Mouse (Mus musculus) forebrain, embryonic 11.5 days (tissue): Measurements from ENCODE around the gene Vat1l. TPM values are rescaled to one million over a fixed set of nuclear protein-coding genes. Genes with fewer than 3 reads are reported as not detected.

ENCODE experiments used
- ATAC-seq: fragments of 200-750 bp; cut with Nextera tagmentation; replicated peaks from 2 replicates; pipeline ENCODE4 v1.8.0; 2017; ENCODE audit warnings: moderate TSS enrichment; ENCODE audit not compliant: low FRiP score
- DNase-seq: peaks from one replicate; pipeline ENCODE4 v3.0.0-alpha.2; 2017; ENCODE audit warnings: low spot score
- H3K27ac ChIP-seq: fragments of 300-500 bp; sonication (generic); 2 replicates; pipeline ENCODE4 v1.5.1; 2014; ENCODE audit warnings: low read depth, low read length
- H3K27me3 ChIP-seq: fragments of 300-500 bp; sonication (generic); 2 replicates; pipeline ENCODE4 v1.6.1; 2014; ENCODE audit warnings: mild to moderate bottlenecking, low read length, mixed read lengths; ENCODE audit not compliant: control insufficient read depth, insufficient read depth
- H3K36me3 ChIP-seq: fragments of 300-500 bp; sonication (generic); 2 replicates; pipeline ENCODE4 v1.6.1; 2014; ENCODE audit warnings: mild to moderate bottlenecking, low read length, moderate library complexity, mixed read lengths; ENCODE audit not compliant: control insufficient read depth, insufficient read depth
- H3K4me1 ChIP-seq: fragments of 300-500 bp; sonication (generic); replicated peaks from 2 replicates; pipeline ENCODE4 v1.6.1; 2014; ENCODE audit warnings: low read length, mixed read lengths; ENCODE audit not compliant: control insufficient read depth, insufficient read depth
- H3K4me2 ChIP-seq: fragments of 300-500 bp; sonication (generic); 2 replicates; pipeline ENCODE4 v1.6.1; 2014; ENCODE audit warnings: low read depth, mild to moderate bottlenecking, low read length, moderate library complexity, mixed read lengths; ENCODE audit not compliant: severe bottlenecking
- H3K4me3 ChIP-seq: fragments of 300-500 bp; sonication (generic); 2 replicates; pipeline ENCODE4 v1.5.1; 2014; ENCODE audit warnings: low read depth, low read length
- H3K9ac ChIP-seq: fragments of 300-500 bp; sonication (generic); 2 replicates; pipeline ENCODE4 v1.6.1; 2014; ENCODE audit warnings: low read length
- H3K9me3 ChIP-seq: fragments of 300-500 bp; sonication (generic); 2 replicates; pipeline ENCODE4 v1.6.1; 2016; ENCODE audit warnings: low read length, mixed read lengths; ENCODE audit not compliant: control insufficient read depth
- WGBS: fragments of 180-500 bp; shearing (Covaris S2); extraction: QIAGEN DNeasy Blood & Tissue Kit; methylation state at CpG from one replicate; pipeline ENCODE4 v1.1.7; 2014; 5-methylcytosine and 5-hydroxymethylcytosine counted together
- polyA plus RNA-seq: library from polyadenylated mRNA; unstranded; fragments of >200 nt; fragmentation: Nextera tagmentation; extraction: Ambion mirVana; gene quantifications from 2 replicates; pipeline ENCODE4 v1.2.1, GENCODE M21; 2014

Vat1l gene
- polyA plus RNA-seq, 1 experiment from 2014 or later, result 9.6 TPM

DNA sequence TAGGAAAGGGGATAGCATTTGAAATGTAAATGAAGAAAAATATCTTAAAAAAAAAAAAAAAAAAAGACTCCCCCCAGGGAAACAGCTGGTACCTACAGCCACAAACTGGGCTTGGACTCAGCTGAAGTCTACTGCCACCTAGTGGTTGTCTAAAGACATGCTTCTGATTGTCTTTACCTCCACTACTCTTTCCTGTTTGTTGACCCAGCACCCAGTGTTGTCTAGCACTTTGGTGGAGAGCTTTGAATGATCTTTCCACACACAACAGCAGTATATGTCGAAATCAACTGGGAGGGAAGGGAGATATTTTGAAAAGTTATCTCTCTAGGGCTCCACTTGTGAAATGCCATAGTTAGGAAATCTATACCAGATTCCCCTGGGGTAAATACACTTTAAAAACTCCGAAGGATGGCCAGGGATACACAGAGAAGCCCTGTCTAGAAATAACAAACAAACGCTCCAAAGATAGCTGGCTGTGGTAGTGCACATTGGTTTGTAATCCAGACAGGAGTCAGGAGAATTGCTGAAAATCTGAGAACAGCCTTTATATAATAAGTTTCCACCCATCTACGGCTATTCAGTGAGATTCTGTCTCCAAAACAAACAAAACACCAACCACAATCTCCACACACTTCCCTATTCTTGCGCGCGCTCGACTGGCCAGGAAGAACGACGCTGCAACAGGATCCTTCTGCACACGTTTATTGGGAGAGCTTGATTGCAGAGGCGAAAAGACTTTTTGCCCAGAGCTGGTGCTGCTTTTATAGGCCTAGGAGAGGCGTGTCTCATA lies 185.2 kb downstream of the Vat1l start:
- no peak overlapping the region for H3K27ac ChIP-seq

DNA sequence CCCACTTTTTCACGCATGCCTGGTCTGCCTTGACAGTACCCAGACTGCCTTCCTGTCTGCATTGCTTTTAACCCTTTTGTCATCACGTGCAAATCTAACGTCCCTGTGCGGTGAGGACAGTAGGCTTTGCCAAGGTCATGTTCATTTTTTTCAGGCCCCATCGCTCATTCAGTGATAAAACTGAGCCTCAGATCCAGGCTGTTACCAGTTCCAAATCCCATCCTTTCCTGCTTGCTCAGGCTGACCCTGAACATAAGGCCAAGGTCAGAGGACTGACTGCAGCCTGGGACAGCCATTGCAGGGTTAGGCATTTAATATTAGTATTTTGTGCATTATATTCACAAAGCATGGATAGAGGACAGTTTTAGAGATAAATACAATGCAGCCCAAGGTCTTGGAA lies 192.9 kb downstream of the Vat1l start:
- no peak overlapping the region for H3K27ac ChIP-seq
- H3K4me2 ChIP-seq, result no peak overlapping the region
- DNase-seq (no peak), ATAC-seq (no peak)
- H3K4me1 ChIP-seq, result no peaks in the 10 kb centered on the region
- H3K9me3 ChIP-seq, result no peaks in the 10 kb centered on the region
- no peaks in the 10 kb centered on the region for H3K27me3 ChIP-seq
- H3K36me3 ChIP-seq, result no peaks in the 10 kb centered on the region
- 95% methylated on average over 5 of the region's 5 CpGs for WGBS
- no peak overlapping the region for H3K4me3 ChIP-seq
- no peak overlapping the region for H3K9ac ChIP-seq

More for the DNA sequence above, 185.2 kb downstream of the Vat1l start:
- H3K4me1 ChIP-seq, result no peaks in the 10 kb centered on the region
- no peaks in the 10 kb centered on the region for H3K9me3 ChIP-seq
- 92% methylated on average over 11 of the region's 13 CpGs for WGBS
- H3K36me3 ChIP-seq, result no peaks in the 10 kb centered on the region
- no peak overlapping the region for H3K9ac ChIP-seq
- H3K4me3 ChIP-seq, result no peak overlapping the region
- no peak overlapping the region for H3K4me2 ChIP-seq
- no peaks in the 10 kb centered on the region for H3K27me3 ChIP-seq
- no peak for ATAC-seq
- no peak for DNase-seq

DNA sequence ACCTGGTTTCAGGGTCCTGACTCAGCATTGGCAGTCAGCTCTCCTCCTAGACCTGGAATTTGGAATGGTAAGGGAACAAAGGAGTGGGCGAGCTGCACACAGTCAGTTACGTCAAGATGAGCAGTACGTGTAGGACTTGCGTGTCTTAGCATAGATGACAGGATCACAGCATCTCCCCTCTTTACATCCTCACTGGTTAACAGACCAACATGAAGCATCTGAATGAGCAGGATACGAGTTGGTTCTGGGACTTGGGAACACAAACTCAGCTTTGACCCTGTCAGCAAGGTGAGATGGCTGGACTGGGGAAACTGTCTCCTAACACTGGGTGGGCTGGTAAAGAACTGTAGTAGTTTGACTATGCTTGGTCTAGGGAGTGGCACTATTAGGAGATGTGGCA lies 193.9 kb downstream of the Vat1l start:
- no peak for ATAC-seq

DNA sequence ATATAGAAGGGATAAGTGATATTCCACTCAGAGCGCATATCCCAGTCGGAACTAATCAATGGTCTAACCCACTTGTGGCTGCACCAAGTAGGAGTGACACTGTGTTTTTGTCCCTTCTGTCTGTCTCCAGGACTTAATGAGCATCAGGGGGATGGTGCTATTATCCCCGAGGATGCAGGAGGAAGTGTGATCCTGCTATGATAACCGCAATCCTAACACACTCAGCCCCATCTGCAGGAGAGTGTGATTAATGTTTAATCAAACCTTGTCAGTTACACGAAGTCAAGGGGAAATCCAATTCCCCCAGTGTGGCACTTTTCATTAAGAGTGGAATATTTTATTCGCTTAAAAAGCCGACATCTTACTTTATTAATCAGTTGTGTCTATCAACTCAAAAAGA lies 196.3 kb downstream of the Vat1l start:
- Histone ChIP-seq H3K4me2 (no peak overlapping the region), H3K4me1 (no peaks in the 10 kb centered on the region), H3K27me3 (no peaks in the 10 kb centered on the region), H3K27ac (no peak overlapping the region), H3K9ac (no peak overlapping the region), H3K4me3 (no peak overlapping the region), H3K9me3 (no peaks in the 10 kb centered on the region), H3K36me3 (no peaks in the 10 kb centered on the region)
- DNase-seq (no peak), ATAC-seq (no peak)
- 77% methylated on average over 7 of the region's 7 CpGs for WGBS

More for the DNA sequence above, 193.9 kb downstream of the Vat1l start:
- 99% methylated on average over 5 of the region's 5 CpGs for WGBS
- Histone ChIP-seq H3K4me2 (no peak overlapping the region), H3K36me3 (no peaks in the 10 kb centered on the region), H3K4me1 (no peaks in the 10 kb centered on the region), H3K9me3 (no peaks in the 10 kb centered on the region), H3K9ac (no peak overlapping the region), H3K27me3 (no peaks in the 10 kb centered on the region), H3K4me3 (no peak overlapping the region), H3K27ac (no peak overlapping the region)
- DNase-seq, result no peak

DNA sequence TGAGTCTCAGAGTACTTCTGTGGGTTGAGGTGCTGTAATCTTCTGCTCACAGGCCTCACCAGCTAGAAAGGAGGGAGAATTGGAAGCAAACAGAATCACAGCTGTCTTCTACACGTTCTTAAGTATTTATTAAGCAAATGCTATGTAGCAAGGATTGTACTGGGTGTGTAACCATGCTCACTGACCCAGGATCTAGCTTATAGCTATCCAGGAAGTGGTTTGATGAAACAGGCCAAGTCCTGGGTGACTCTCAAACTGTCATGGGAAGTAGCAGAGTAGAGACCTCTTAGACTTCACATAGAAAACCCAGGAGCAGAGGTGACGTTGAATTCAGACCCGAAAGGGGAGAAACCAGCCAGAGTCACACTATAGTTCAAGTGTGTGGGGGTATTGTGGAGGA lies 206.0 kb downstream of the Vat1l start:
- 77% methylated on average over 3 of the region's 3 CpGs for WGBS
- no peak for ATAC-seq

DNA sequence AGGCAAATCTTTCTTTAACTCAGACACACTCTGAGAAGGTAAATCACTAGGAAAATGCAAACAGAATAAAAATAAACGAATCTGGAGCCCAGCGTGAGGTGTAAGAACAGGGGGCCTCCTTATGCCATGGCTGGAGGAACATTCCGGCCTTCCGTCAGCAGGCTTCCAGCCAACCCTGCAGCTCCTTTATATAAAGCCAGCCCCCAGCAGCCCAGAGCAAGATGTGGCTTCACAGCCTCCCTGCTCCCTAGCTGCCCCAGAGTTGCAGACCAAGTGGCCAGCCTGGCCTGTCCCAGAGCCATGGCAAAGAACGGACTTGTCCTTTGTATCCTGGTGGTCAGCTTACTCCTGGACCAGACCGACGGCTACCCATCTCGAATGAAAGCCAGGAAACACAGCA lies 212.4 kb downstream of the Vat1l start, which contains the start of gene Clec3a:
Clec3a (plus strand) TSS at position 301 of the 400 bp plus-strand sequence.
- 89% methylated on average over 8 of the region's 8 CpGs for WGBS

More for the DNA sequence above, 206.0 kb downstream of the Vat1l start:
- Histone ChIP-seq H3K4me3 (no peak overlapping the region), H3K4me2 (no peak overlapping the region), H3K9ac (no peak overlapping the region), H3K27ac (no peak overlapping the region), H3K27me3 (no peaks in the 10 kb centered on the region), H3K36me3 (no peaks in the 10 kb centered on the region), H3K4me1 (no peaks in the 10 kb centered on the region), H3K9me3 (no peaks in the 10 kb centered on the region)
- no peak for DNase-seq

DNA sequence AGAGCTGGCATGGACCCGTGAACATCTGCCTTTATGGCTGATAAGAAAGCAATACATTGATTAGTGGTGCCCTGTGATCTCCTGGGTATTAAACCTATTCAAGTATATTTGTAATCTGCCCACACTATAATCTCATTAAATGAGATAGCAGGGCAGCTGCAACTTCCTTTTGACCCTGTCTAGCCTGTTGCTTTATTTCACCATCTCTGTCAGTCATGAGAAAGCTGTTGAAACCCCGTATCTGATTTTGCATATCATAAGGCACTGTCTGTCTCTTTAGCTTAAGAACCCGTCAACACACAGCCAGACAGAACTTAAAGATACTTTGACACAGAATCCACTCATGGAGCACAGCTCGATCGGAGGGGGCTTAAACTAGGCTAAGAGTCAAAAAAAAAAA lies 213.1 kb downstream of the Vat1l start:
- no peaks in the 10 kb centered on the region for H3K4me1 ChIP-seq
- H3K36me3 ChIP-seq, result no peaks in the 10 kb centered on the region
- no peaks in the 10 kb centered on the region for H3K27me3 ChIP-seq
- no peak overlapping the region for H3K9ac ChIP-seq
- WGBS, result 82% methylated on average over 5 of the region's 5 CpGs
- no peak overlapping the region for H3K4me3 ChIP-seq
- DNase-seq, result no peak
- no peak overlapping the region for H3K27ac ChIP-seq
- no peaks in the 10 kb centered on the region for H3K9me3 ChIP-seq
- no peak overlapping the region for H3K4me2 ChIP-seq
- no peak for ATAC-seq

More for the DNA sequence above, 212.4 kb downstream of the Vat1l start, which contains the start of gene Clec3a:
- ATAC-seq, result no peak
- H3K4me2 ChIP-seq, result no peak within 1 kb of the TSS
- no peak within 1 kb of the TSS for H3K4me3 ChIP-seq
- no peaks in the 10 kb centered on the region for H3K4me1 ChIP-seq
- no peaks in the 10 kb centered on the region for H3K27me3 ChIP-seq
- DNase-seq, result no peak
- H3K36me3 ChIP-seq, result no peaks in the 10 kb centered on the region
- no peak within 1 kb of the TSS for H3K27ac ChIP-seq
- no peak within 1 kb of the TSS for H3K9ac ChIP-seq
- no peaks in the 10 kb centered on the region for H3K9me3 ChIP-seq

DNA sequence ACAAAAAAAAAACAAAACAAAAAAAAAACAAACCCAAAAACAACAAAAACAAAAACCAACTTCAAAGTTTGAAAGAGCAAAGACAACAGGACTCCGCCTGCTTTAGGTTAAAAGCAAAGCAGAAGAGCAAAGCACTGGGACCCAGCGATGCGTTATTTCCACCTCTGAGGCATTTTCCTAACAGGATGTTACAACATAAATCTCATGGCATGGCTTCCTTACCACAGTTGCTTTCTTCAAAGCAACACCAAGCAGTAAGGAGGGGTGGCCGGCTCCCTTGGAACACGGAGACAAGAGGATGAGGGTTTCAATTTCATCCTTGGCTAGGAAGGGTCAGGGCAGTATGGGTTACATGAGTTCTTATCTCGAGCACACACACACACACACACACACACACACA lies 213.5 kb downstream of the Vat1l start:
- H3K36me3 ChIP-seq, result no peaks in the 10 kb centered on the region
- no peak for ATAC-seq
- H3K9ac ChIP-seq, result no peak overlapping the region
- WGBS, result 80% methylated on average over 6 of the region's 6 CpGs
- no peak overlapping the region for H3K4me2 ChIP-seq
- H3K27me3 ChIP-seq, result no peaks in the 10 kb centered on the region
- no peak overlapping the region for H3K27ac ChIP-seq
- no peaks in the 10 kb centered on the region for H3K9me3 ChIP-seq
- DNase-seq, result no peak
- no peak overlapping the region for H3K4me3 ChIP-seq
- H3K4me1 ChIP-seq, result no peaks in the 10 kb centered on the region

DNA sequence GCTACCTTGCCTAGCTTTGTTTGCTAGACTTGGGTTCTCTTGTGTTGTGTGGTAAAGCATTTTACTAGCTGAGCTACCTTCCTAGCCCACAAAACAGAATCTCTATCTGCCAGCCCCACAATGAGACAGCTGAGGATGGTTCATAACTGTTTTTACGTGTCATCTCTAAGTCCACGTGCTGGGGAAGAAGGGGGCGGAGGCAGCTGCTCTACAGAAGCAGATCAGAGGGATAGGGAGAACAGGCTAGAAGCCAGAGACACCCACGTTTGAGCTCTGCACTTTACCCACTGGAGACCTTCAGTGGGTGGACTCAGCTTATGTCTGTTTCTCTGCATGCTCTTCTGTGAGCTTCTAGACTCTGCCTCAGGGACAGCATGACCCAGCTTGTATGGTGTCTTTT lies 216.1 kb downstream of the Vat1l start:
- Histone ChIP-seq H3K27me3 (no peaks in the 10 kb centered on the region), H3K4me1 (no peaks in the 10 kb centered on the region), H3K4me3 (no peak overlapping the region), H3K4me2 (no peak overlapping the region), H3K27ac (no peak overlapping the region), H3K9ac (no peak overlapping the region), H3K9me3 (no peaks in the 10 kb centered on the region), H3K36me3 (no peaks in the 10 kb centered on the region)
- WGBS, result 86% methylated on average over 4 of the region's 4 CpGs
- no peak for ATAC-seq
- DNase-seq, result no peak
